Mouse (Mus musculus) C2C12 (cell line): ENCODE results near the gene Tars.

Source experiments
- CTCF ChIP-seq: IDR thresholded peaks from one replicate; pipeline ENCODE4 v1.5.1; 2011; ENCODE audit not compliant: control insufficient read depth, insufficient read depth, insufficient read length
- MAX ChIP-seq: IDR thresholded peaks from one replicate; pipeline ENCODE4 v1.6.1; 2011; ENCODE audit warnings: mild to moderate bottlenecking, control low read depth
- MYOD1 ChIP-seq: IDR thresholded peaks from one replicate; pipeline ENCODE4 v1.6.1; 2011; ENCODE audit warnings: low read depth; ENCODE audit not compliant: control insufficient read depth, insufficient read length

DNA sequence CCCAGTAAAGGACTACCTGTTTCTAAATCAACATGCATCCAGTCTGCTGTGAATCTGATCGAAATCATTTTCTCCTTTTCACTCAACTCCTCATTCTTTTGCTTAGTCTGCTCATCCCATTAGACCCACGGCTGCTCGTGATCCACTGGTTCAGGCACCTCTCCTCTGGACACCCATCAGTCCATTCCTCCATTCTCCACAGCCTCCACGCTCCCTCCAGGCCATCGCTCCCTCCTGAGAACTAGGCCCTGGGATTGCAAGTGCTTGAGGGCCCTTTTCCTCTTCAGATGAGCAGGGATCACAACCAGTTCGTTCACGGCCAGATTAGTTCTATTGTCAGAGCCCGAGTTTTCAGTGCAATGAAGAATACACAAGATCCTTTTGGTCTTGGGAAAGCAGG lies 18.8 kb downstream of the Tars start:
- no peak for TF ChIP-seq CTCF
- no peak for TF ChIP-seq MYOD1
- TF ChIP-seq MAX = no peak
